Mouse (Mus musculus): ENCODE measurements around the gene D5Ertd579e. TPM values are rescaled to one million over a fixed set of nuclear protein-coding genes. Genes with fewer than 3 reads are reported as not detected.
A peak's percentile ranks its signal among the peaks of the same experiment; 100 is the strongest.

Gene D5Ertd579e
- polyA plus RNA-seq, 1 experiment from 2014 or later: 39.9 TPM

DNA sequence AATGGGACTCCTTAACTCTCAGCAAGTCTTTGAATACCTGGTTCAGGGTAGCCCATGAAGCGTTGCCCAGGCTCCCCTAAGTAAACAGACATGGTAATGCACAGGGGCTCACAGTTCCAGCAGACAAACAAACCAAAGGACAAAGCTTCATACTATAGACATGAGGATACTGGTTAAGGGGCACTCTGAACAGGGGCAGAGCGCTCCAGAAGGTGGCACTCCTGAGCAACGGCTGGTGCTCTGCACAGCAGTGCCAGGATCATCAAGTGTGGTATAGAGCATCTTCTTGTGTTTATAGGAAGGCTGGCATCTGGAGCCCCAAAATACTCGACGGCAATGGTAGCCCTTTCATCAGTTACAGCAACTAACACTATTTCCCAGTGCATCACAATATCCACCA is 92.8 kb downstream of the D5Ertd579e start:
- H3K4me1 ChIP-seq (replicated peaks; ENCODE audit: control insufficient read depth, insufficient read depth, low read length): no peaks in the 10 kb centered on the region
- WGBS: 85% methylated on average over 5 of the region's 5 CpGs

GRCm38 (mm10) chr5:36602028-36602427 is 93.8 kb downstream of the D5Ertd579e start:
- Histone ChIP-seq H3K36me3 (ENCODE audit: control insufficient read depth, insufficient read depth) (peaks cover 37% of the 10 kb centered on the region), H3K4me1 (replicated peaks; ENCODE audit: control insufficient read depth, insufficient read depth, low read length) (no peaks in the 10 kb centered on the region), H3K4me3 (replicated peaks; ENCODE audit: low read length) (no peak overlapping the region), H3K27ac (ENCODE audit: low read length) (no peak overlapping the region), H3K4me2 (ENCODE audit: low read length) (no peak overlapping the region), H3K27me3 (replicated peaks; ENCODE audit: control insufficient read depth, insufficient read depth, low read length) (no peaks in the 10 kb centered on the region), H3K9me3 (ENCODE audit: control insufficient read depth, low read length) (no peaks in the 10 kb centered on the region), H3K9ac (replicated peaks; ENCODE audit: low read depth, low read length) (no peak overlapping the region)
- ATAC-seq: no peak
- WGBS: 94% methylated on average over 9 of the region's 9 CpGs

More for the DNA sequence above, 92.8 kb downstream of the D5Ertd579e start:
- Histone ChIP-seq H3K36me3 (ENCODE audit: control insufficient read depth, insufficient read depth) (peaks cover 42% of the 10 kb centered on the region), H3K9me3 (ENCODE audit: control insufficient read depth, low read length) (no peaks in the 10 kb centered on the region), H3K9ac (replicated peaks; ENCODE audit: low read depth, low read length) (no peak overlapping the region), H3K4me3 (replicated peaks; ENCODE audit: low read length) (no peak overlapping the region), H3K27ac (ENCODE audit: low read length) (no peak overlapping the region), H3K4me2 (ENCODE audit: low read length) (no peak overlapping the region), H3K27me3 (replicated peaks; ENCODE audit: control insufficient read depth, insufficient read depth, low read length) (no peaks in the 10 kb centered on the region)
- peak; percentile 55 for ATAC-seq

- Histone ChIP-seq H3K4me3 (replicated peaks; ENCODE audit: low read length) (no peak overlapping the region), H3K27me3 (replicated peaks; ENCODE audit: control insufficient read depth, insufficient read depth, low read length) (no peaks in the 10 kb centered on the region), H3K4me1 (replicated peaks; ENCODE audit: control insufficient read depth, insufficient read depth, low read length) (no peaks in the 10 kb centered on the region), H3K36me3 (ENCODE audit: control insufficient read depth, insufficient read depth) (peaks cover 33% of the 10 kb centered on the region), H3K4me2 (ENCODE audit: low read length) (no peak overlapping the region), H3K27ac (ENCODE audit: low read length) (no peak overlapping the region), H3K9me3 (ENCODE audit: control insufficient read depth, low read length) (no peaks in the 10 kb centered on the region), H3K9ac (replicated peaks; ENCODE audit: low read depth, low read length) (no peak overlapping the region)
- 93% methylated on average over 7 of the region's 7 CpGs for WGBS
- no peak for ATAC-seq
Observed at GRCm38 (mm10) chr5:36601492-36601891, 94.3 kb downstream of the D5Ertd579e start.

- no peak overlapping the region for H3K9ac ChIP-seq (replicated peaks; ENCODE audit: low read depth, low read length)
- H3K4me2 ChIP-seq (ENCODE audit: low read length): no peak overlapping the region
- peaks cover 20% of the 10 kb centered on the region for H3K36me3 ChIP-seq (ENCODE audit: control insufficient read depth, insufficient read depth)
- H3K27ac ChIP-seq (ENCODE audit: low read length): no peak overlapping the region
- no peak overlapping the region for H3K4me3 ChIP-seq (replicated peaks; ENCODE audit: low read length)
- no peak for ATAC-seq
- no peaks in the 10 kb centered on the region for H3K27me3 ChIP-seq (replicated peaks; ENCODE audit: control insufficient read depth, insufficient read depth, low read length)
- no peaks in the 10 kb centered on the region for H3K4me1 ChIP-seq (replicated peaks; ENCODE audit: control insufficient read depth, insufficient read depth, low read length)
- 95% methylated on average over 1 of the region's 1 CpGs for WGBS
- no peaks in the 10 kb centered on the region for H3K9me3 ChIP-seq (ENCODE audit: control insufficient read depth, low read length)
Observed at GRCm38 (mm10) chr5:36598883-36599282, 96.9 kb downstream of the D5Ertd579e start.

- peaks cover 20% of the 10 kb centered on the region for H3K36me3 ChIP-seq (ENCODE audit: control insufficient read depth, insufficient read depth)
- no peak for ATAC-seq
- H3K9ac ChIP-seq (replicated peaks; ENCODE audit: low read depth, low read length): no peak overlapping the region
- H3K4me3 ChIP-seq (replicated peaks; ENCODE audit: low read length): no peak overlapping the region
- WGBS: 37% methylated on average over 4 of the region's 4 CpGs
- no peaks in the 10 kb centered on the region for H3K4me1 ChIP-seq (replicated peaks; ENCODE audit: control insufficient read depth, insufficient read depth, low read length)
- H3K27ac ChIP-seq (ENCODE audit: low read length): no peak overlapping the region
- H3K27me3 ChIP-seq (replicated peaks; ENCODE audit: control insufficient read depth, insufficient read depth, low read length): no peaks in the 10 kb centered on the region
- H3K4me2 ChIP-seq (ENCODE audit: low read length): no peak overlapping the region
- H3K9me3 ChIP-seq (ENCODE audit: control insufficient read depth, low read length): no peaks in the 10 kb centered on the region
Observed at GRCm38 (mm10) chr5:36597653-36598052, 98.2 kb downstream of the D5Ertd579e start.

GRCm38 (mm10) chr5:36596225-36596624 is 99.6 kb downstream of the D5Ertd579e start:
- no peaks in the 10 kb centered on the region for H3K27me3 ChIP-seq (replicated peaks; ENCODE audit: control insufficient read depth, insufficient read depth, low read length)
- H3K36me3 ChIP-seq (ENCODE audit: control insufficient read depth, insufficient read depth): peaks cover 7% of the 10 kb centered on the region
- no peak overlapping the region for H3K4me3 ChIP-seq (replicated peaks; ENCODE audit: low read length)
- no peaks in the 10 kb centered on the region for H3K9me3 ChIP-seq (ENCODE audit: control insufficient read depth, low read length)
- no peak overlapping the region for H3K27ac ChIP-seq (ENCODE audit: low read length)
- H3K4me2 ChIP-seq (ENCODE audit: low read length): no peak overlapping the region
- WGBS: 76% methylated on average over 5 of the region's 5 CpGs
- ATAC-seq: no peak
- H3K4me1 ChIP-seq (replicated peaks; ENCODE audit: control insufficient read depth, insufficient read depth, low read length): no peaks in the 10 kb centered on the region
- no peak overlapping the region for H3K9ac ChIP-seq (replicated peaks; ENCODE audit: low read depth, low read length)

DNA sequence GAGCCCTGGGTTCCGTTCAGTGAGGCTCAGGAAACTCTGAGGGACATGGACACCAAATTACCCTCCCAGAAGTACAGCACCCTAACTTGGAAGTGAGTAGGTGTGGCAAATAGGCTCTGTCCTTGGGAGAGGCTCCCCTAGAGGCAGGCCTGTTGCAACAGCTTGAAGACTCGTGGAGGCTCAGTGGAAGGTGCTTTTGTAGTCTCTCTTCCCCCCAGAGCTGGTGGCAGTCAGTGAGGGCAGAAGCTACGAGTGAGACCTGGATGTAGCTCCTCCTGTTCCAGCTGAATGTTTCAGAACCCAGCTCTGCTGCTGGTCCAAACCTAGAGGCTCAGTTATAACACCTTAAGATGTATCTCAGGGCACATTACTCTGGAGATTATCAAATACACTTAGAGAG is 100.7 kb downstream of the D5Ertd579e start:
- H3K4me1 ChIP-seq (replicated peaks; ENCODE audit: control insufficient read depth, insufficient read depth, low read length): no peaks in the 10 kb centered on the region
- H3K9ac ChIP-seq (replicated peaks; ENCODE audit: low read depth, low read length): no peak overlapping the region
- no peak overlapping the region for H3K27ac ChIP-seq (ENCODE audit: low read length)
- ATAC-seq: no peak
- H3K4me3 ChIP-seq (replicated peaks; ENCODE audit: low read length): no peak overlapping the region
- peaks cover 4% of the 10 kb centered on the region; the same call in 1 of the 2 replicates for H3K36me3 ChIP-seq (ENCODE audit: control insufficient read depth, insufficient read depth)
- 32% methylated on average over 3 of the region's 3 CpGs for WGBS
- H3K9me3 ChIP-seq (ENCODE audit: control insufficient read depth, low read length): no peaks in the 10 kb centered on the region
- no peak overlapping the region for H3K4me2 ChIP-seq (ENCODE audit: low read length)
- no peaks in the 10 kb centered on the region for H3K27me3 ChIP-seq (replicated peaks; ENCODE audit: control insufficient read depth, insufficient read depth, low read length)

GRCm38 (mm10) chr5:36594344-36594743 is 101.5 kb downstream of the D5Ertd579e start:
- Histone ChIP-seq H3K9me3 (ENCODE audit: control insufficient read depth, low read length) (no peaks in the 10 kb centered on the region), H3K36me3 (ENCODE audit: control insufficient read depth, insufficient read depth) (no peaks in the 10 kb centered on the region; the same call in 1 of the 2 replicates), H3K27ac (ENCODE audit: low read length) (no peak overlapping the region), H3K4me3 (replicated peaks; ENCODE audit: low read length) (no peak overlapping the region), H3K9ac (replicated peaks; ENCODE audit: low read depth, low read length) (no peak overlapping the region), H3K27me3 (replicated peaks; ENCODE audit: control insufficient read depth, insufficient read depth, low read length) (no peaks in the 10 kb centered on the region), H3K4me1 (replicated peaks; ENCODE audit: control insufficient read depth, insufficient read depth, low read length) (no peaks in the 10 kb centered on the region), H3K4me2 (ENCODE audit: low read length) (no peak overlapping the region)
- ATAC-seq: no peak
- WGBS: 80% methylated on average over 3 of the region's 3 CpGs

GRCm38 (mm10) chr5:36593176-36593575 is 102.6 kb downstream of the D5Ertd579e start, which contains the start of gene Tbc1d14:
TSS of gene Tbc1d14 (minus strand) at chr5:36593276.
- no peaks in the 10 kb centered on the region for H3K4me1 ChIP-seq (replicated peaks; ENCODE audit: control insufficient read depth, insufficient read depth, low read length)
- no peak for ATAC-seq
- H3K4me3 ChIP-seq (replicated peaks; ENCODE audit: low read length): no peak within 1 kb of the TSS
- H3K27ac ChIP-seq (ENCODE audit: low read length): no peak within 1 kb of the TSS
- no peak within 1 kb of the TSS for H3K9ac ChIP-seq (replicated peaks; ENCODE audit: low read depth, low read length)
- H3K9me3 ChIP-seq (ENCODE audit: control insufficient read depth, low read length): no peaks in the 10 kb centered on the region
- H3K36me3 ChIP-seq (ENCODE audit: control insufficient read depth, insufficient read depth): no peaks in the 10 kb centered on the region
- H3K27me3 ChIP-seq (replicated peaks; ENCODE audit: control insufficient read depth, insufficient read depth, low read length): no peaks in the 10 kb centered on the region
- WGBS: 88% methylated on average over 5 of the region's 5 CpGs
- H3K4me2 ChIP-seq (ENCODE audit: low read length): no peak within 1 kb of the TSS

- WGBS: 66% methylated on average over 5 of the region's 5 CpGs
- Histone ChIP-seq H3K4me2 (ENCODE audit: low read length) (no peak overlapping the region), H3K4me1 (replicated peaks; ENCODE audit: control insufficient read depth, insufficient read depth, low read length) (no peaks in the 10 kb centered on the region), H3K27me3 (replicated peaks; ENCODE audit: control insufficient read depth, insufficient read depth, low read length) (no peaks in the 10 kb centered on the region), H3K27ac (ENCODE audit: low read length) (no peak overlapping the region), H3K36me3 (ENCODE audit: control insufficient read depth, insufficient read depth) (no peaks in the 10 kb centered on the region), H3K4me3 (replicated peaks; ENCODE audit: low read length) (no peak overlapping the region), H3K9me3 (ENCODE audit: control insufficient read depth, low read length) (no peaks in the 10 kb centered on the region), H3K9ac (replicated peaks; ENCODE audit: low read depth, low read length) (no peak overlapping the region)
- no peak for ATAC-seq
Observed at GRCm38 (mm10) chr5:36590499-36590920, 105.3 kb downstream of the D5Ertd579e start.

Measured in forebrain, embryonic 16.5 days (tissue).